In genomic region chr4:107064394-107065098, GRCm38 (mm10) we compare ENCODE assay signal across 22 mouse cellular contexts. TPM values are rescaled to one million over a fixed set of nuclear protein-coding genes. Genes with fewer than 3 reads are reported as not detected.
DNase-seq lines count a peak whose midpoint lies in the region; TF ChIP-seq lines count a peak whose summit lies in the region.
"Had no signal": no experiment of that assay in that cellular context is flagged by ENCODE, and none has a peak within 500 bp of the region (broad histone marks: within the 10 kb centered on the region; RNA-seq: fewer than 3 reads in every experiment).

No protein-coding gene starts in this region.

- peak overlapping the region; percentile 31; the same call in 1 of the 2 replicates for H3K4me2 ChIP-seq in CH12.LX (ENCODE audit: insufficient read depth, low read depth, poor library complexity, severe bottlenecking)

- no peak overlapping the region for H3K27ac ChIP-seq in CH12.LX (ENCODE audit: insufficient read depth, low read depth)
- H3K27ac ChIP-seq in MEL (ENCODE audit: control insufficient read depth, low read depth, low read length): peak overlapping the region; percentile 26

- peaks cover 10% of the 10 kb centered on the region for H3K79me2 ChIP-seq in CH12.LX (replicated peaks; ENCODE audit: control insufficient read depth, extremely low read depth, insufficient read depth, poor library complexity, severe bottlenecking)
- H3K79me2 ChIP-seq in MEL (ENCODE audit: control insufficient read depth, insufficient read depth, low read length, poor library complexity): peaks cover 15% of the 10 kb centered on the region

- H3K9ac ChIP-seq in CH12.LX (ENCODE audit: insufficient read depth, low read depth): no peak overlapping the region; the same call in 1 of the 2 replicates
- H3K9ac ChIP-seq in MEL (ENCODE audit: control insufficient read depth, low read depth, low read length, poor library complexity, severe bottlenecking): no peak overlapping the region

- DNase-seq in CH12.LX (ENCODE audit: extremely low read depth): no peak
- DNase-seq in MEL (ENCODE audit: low read depth, low spot score): no peak
- DNase-seq in neural tube, embryonic 10.5 days (ENCODE audit: extremely low spot score, low spot score): no peak
- no peak for DNase-seq in right cerebral cortex, adult 18-20 months
- DNase-seq: adrenal gland, adult 2 months; adrenal gland, adult 8-10 months; adrenal gland, postnatal 10 days; adrenal gland, postnatal 14 days; adrenal gland, postnatal 25 days; adrenal gland, postnatal 36 days; B cell, adult 2 months; cerebellum, adult 11 months; cerebellum, adult 11-12 months; cerebellum, adult 18-20 months; cerebellum, adult 2 months; cerebellum, adult 8-10 months had no signal

- no peak for TF ChIP-seq RAD21 in CH12.LX (IDR thresholded peaks at IDR 0.05; ENCODE audit: low read depth, low read length)
- TF ChIP-seq RAD21 in MEL (IDR thresholded peaks at IDR 0.05; ENCODE audit: low read depth, low read length): no peak

- TF ChIP-seq CTCF in CH12.LX (conservative IDR thresholded peaks at IDR 0.05 in 1 of 2, IDR thresholded peaks at IDR 0.05 in 1 of 2; ENCODE audit: low read depth in 2 of 2, low read length in 2 of 2): no peak
- TF ChIP-seq CTCF in MEL (IDR thresholded peaks at IDR 0.05 in 2 of 3, conservative IDR thresholded peaks at IDR 0.05 in 1 of 3; ENCODE audit: control insufficient read depth in 1 of 3, insufficient read depth in 1 of 3, low read depth in 2 of 3, low read length in 3 of 3, poor library complexity in 1 of 3, severe bottlenecking in 1 of 3): no peak

- no peak overlapping the region for H3K4me3 ChIP-seq in CH12.LX (replicated peaks in 1 of 3; ENCODE audit: low read depth in 2 of 3, low read length in 2 of 3, poor library complexity in 1 of 3)
- H3K4me3 ChIP-seq in MEL (ENCODE audit: control insufficient read depth in 1 of 2, insufficient read depth in 1 of 2, low read depth in 2 of 2, low read length in 2 of 2): no peak overlapping the region

- in situ Hi-C loops in CH12.LX (cut with MboI; ENCODE audit: low pct_ligation_motif_present, low pct_unique_long_range_greater_than_20kb, low sequenced_read_pairs): no loop called here

- H3K36me3 ChIP-seq in CH12.LX (replicated peaks in 1 of 2; ENCODE audit: control insufficient read depth in 1 of 2, insufficient read depth in 1 of 2, low read length in 1 of 2) (peaks cover 43 to 52% of the 10 kb centered on the region in 2 experiments), MEL (ENCODE audit: control insufficient read depth in 1 of 2, insufficient read depth in 2 of 2, low read length in 2 of 2) (peaks cover 2 to 45% of the 10 kb centered on the region in 2 experiments; a peak in 3 of 4 replicates)

- no peak for TF ChIP-seq POLR2A in CH12.LX (IDR thresholded peaks at IDR 0.05; ENCODE audit: low read depth, low read length)
- no peak for TF ChIP-seq POLR2A in MEL (IDR thresholded peaks at IDR 0.05; ENCODE audit: control insufficient read depth in 1 of 2, insufficient read depth in 1 of 2, low read depth in 1 of 2, low read length in 2 of 2, poor library complexity in 1 of 2)

- dilution Hi-C loops in CH12.LX (cut with MboI; ENCODE audit: extremely low pct_ligation_motif_present, extremely low pct_unique_long_range_greater_than_20kb, low sequenced_read_pairs): no loop called here

- H3K27me3 ChIP-seq in CH12.LX (replicated peaks): no peaks in the 10 kb centered on the region
- H3K27me3 ChIP-seq in MEL (ENCODE audit: control insufficient read depth in 1 of 2, insufficient read depth in 2 of 2, low read length in 2 of 2): no peaks in the 10 kb centered on the region
- H3K27me3 ChIP-seq: Patski had no signal

- no peaks in the 10 kb centered on the region for H3K9me3 ChIP-seq in CH12.LX (replicated peaks; ENCODE audit: low read length)
- no peaks in the 10 kb centered on the region for H3K9me3 ChIP-seq in MEL (replicated peaks; ENCODE audit: insufficient read depth, low read length)
- H3K9me3 ChIP-seq: G1E had no signal

- H3K4me1 ChIP-seq in CH12.LX (ENCODE audit: control insufficient read depth in 1 of 2, insufficient read depth in 2 of 2) (peaks cover 10 to 36% of the 10 kb centered on the region in 2 experiments), MEL (ENCODE audit: control insufficient read depth in 1 of 2, insufficient read depth in 2 of 2, low read length in 2 of 2) (peaks cover 26 to 47% of the 10 kb centered on the region in 2 experiments)

- peak; percentile 59; the same call in 1 of the 2 replicates for TF ChIP-seq EP300 in CH12.LX (IDR thresholded peaks at IDR 0.05; ENCODE audit: low read length)
- peak; percentile 40 to 63; a peak in 3 of 4 replicates for TF ChIP-seq EP300 in MEL (IDR thresholded peaks at IDR 0.05; ENCODE audit: low read depth in 1 of 2, low read length in 2 of 2)

TF ChIP-seq in CH12.LX, 34 proteins besides CTCF, POLR2A, EP300 and RAD21:
- TF ChIP-seq IRF4 (IDR thresholded peaks at IDR 0.05; ENCODE audit: low read depth, low read length) (peak; percentile 57; the same call in 1 of the 2 replicates), SIN3A (IDR thresholded peaks at IDR 0.05; ENCODE audit: low read length) (0 out of 2 replicates have a peak, but pooled peaks have one; percentile 37), RCOR1 (conservative IDR thresholded peaks at IDR 0.05; ENCODE audit: low read depth, low read length) (no peak)

TF ChIP-seq in MEL, 35 proteins besides CTCF, POLR2A, EP300 and RAD21:
- TF ChIP-seq POLR2AphosphoS5 (IDR thresholded peaks at IDR 0.05; ENCODE audit: borderline replicate concordance, low read depth, low read length) (no peak), SIN3A (IDR thresholded peaks at IDR 0.05; ENCODE audit: low read length) (0 out of 2 replicates have a peak, but pooled peaks have one; percentile 26), CHD1 (IDR thresholded peaks at IDR 0.05; ENCODE audit: low read depth, low read length) (no peak), ETS1 (IDR thresholded peaks at IDR 0.05; ENCODE audit: low read depth, low read length) (0 out of 2 replicates have a peak, but pooled peaks have one; percentile 20), TAL1 (IDR thresholded peaks at IDR 0.05; ENCODE audit: low read length) (no peak), GATA1 (IDR thresholded peaks at IDR 0.05; ENCODE audit: low read depth, low read length) (peak; percentile 69)

RNA-seq across cellular contexts. Expression of gene Mrpl37, which starts 2.1 kb away (rescaled TPM):
- 53.5 and 60.0 TPM in 2 replicates for total RNA-seq in CH12.LX (2012; rRNA removed)
- total RNA-seq in CH12.LX (2014; rRNA removed): 45.1 and 53.6 TPM in 2 replicates
- 85.2 and 123 TPM in 2 replicates for polyA plus RNA-seq in CH12.LX (2012; ENCODE audit: insufficient read length, low read depth)
- total RNA-seq in MEL (2012; rRNA removed): 69.6 and 73.1 TPM in 2 replicates
- 100 to 1,000 TPM; 153 to 423 TPM for polyA plus RNA-seq in MEL (2012; ENCODE audit: insufficient read depth in 1 of 2, insufficient read length in 2 of 2, low read depth in 1 of 2, low replicate concordance in 2 of 2, missing spikeins in 1 of 2)

RNA-seq across cellular contexts. Expression of gene Cyb5rl, which starts 2.2 kb away (rescaled TPM):
- 14.0 and 16.4 TPM in 2 replicates for total RNA-seq in CH12.LX (2012; rRNA removed)
- 22.7 and 23.4 TPM in 2 replicates for total RNA-seq in CH12.LX (2014; rRNA removed)
- 19.3 and 24.9 TPM in 2 replicates for polyA plus RNA-seq in CH12.LX (2012; ENCODE audit: insufficient read length, low read depth)
- 5.6 and 8.5 TPM in 2 replicates for total RNA-seq in MEL (2012; rRNA removed)
- polyA plus RNA-seq in MEL (2012; ENCODE audit: insufficient read depth in 1 of 2, insufficient read length in 2 of 2, low read depth in 1 of 2, low replicate concordance in 2 of 2, missing spikeins in 1 of 2): 1 to 10 TPM in 1 of 2 experiments, not detected in 1; 9.3 TPM

RNA-seq across cellular contexts. Expression of gene Cdcp2, which starts 32.1 kb away (rescaled TPM):
- 9.9 and 13.4 TPM in 2 replicates for total RNA-seq in CH12.LX (2012; rRNA removed)
- 6.6 and 6.9 TPM in 2 replicates for total RNA-seq in CH12.LX (2014; rRNA removed)
- 14.7 and 16.9 TPM in 2 replicates for polyA plus RNA-seq in CH12.LX (2012; ENCODE audit: insufficient read length, low read depth)
- total RNA-seq in MEL (2012; rRNA removed): not detected in 2 replicates
- not detected for polyA plus RNA-seq in MEL (2012; ENCODE audit: insufficient read depth in 1 of 2, insufficient read length in 2 of 2, low read depth in 1 of 2, low replicate concordance in 2 of 2, missing spikeins in 1 of 2)
- total RNA-seq: adrenal gland, adult 18-20 months; adrenal gland, adult 2 months; adrenal gland, postnatal 14 days; adrenal gland, postnatal 25 days; adrenal gland, postnatal 36 days had no signal
- polyA plus RNA-seq: activated CD4-positive, CD25-positive, alpha-beta regulatory T cell, adult 4 months; C2C12; CD4-positive, CD25-positive, alpha-beta regulatory T cell, adult 4 months; cerebellum, adult 2 months; G1E; Patski had no signal

Comparison
In these comparisons a context has a peak if more than half of its experiments do, and no peak if none do; other contexts are left out.
1. Of the 35 proteins assayed by ChIP-seq in both MEL and CH12.LX: peak only in MEL: ETS1; only in CH12.LX: none; in both: EP300 and SIN3A; in neither: 32.